Mouse (Mus musculus): ENCODE data around the gene Tbc1d10a.

Gene Tbc1d10a

GRCm38 (mm10) chr11:4215061-4215460 is 28.5 kb downstream of the Tbc1d10a start:
- DNase-seq (ENCODE audit: low spot score in 2 of 2) = no peak

GRCm38 (mm10) chr11:4216248-4217000 is 29.8 kb downstream of the Tbc1d10a start:
- DNase-seq (ENCODE audit: low spot score in 2 of 2) = no peak

- DNase-seq (ENCODE audit: low spot score in 2 of 2) = peak; percentile 83 to 87
Observed at GRCm38 (mm10) chr11:4217914-4218629, 31.5 kb downstream of the Tbc1d10a start, which contains the start of gene Castor1. TSS of gene Castor1 (plus strand) at chr11:4218225.

GRCm38 (mm10) chr11:4218637-4219036 is 32.0 kb downstream of the Tbc1d10a start:
- DNase-seq (ENCODE audit: low spot score in 2 of 2) = no peak

- peak in 1 of 2 experiments; percentile 39 for DNase-seq (ENCODE audit: low spot score in 2 of 2)
Observed at GRCm38 (mm10) chr11:4219317-4219751, 32.7 kb downstream of the Tbc1d10a start.

- no peak for DNase-seq (ENCODE audit: low spot score in 2 of 2)
Observed at GRCm38 (mm10) chr11:4219908-4220307, 33.3 kb downstream of the Tbc1d10a start.

GRCm38 (mm10) chr11:4220443-4221400 is 34.1 kb downstream of the Tbc1d10a start:
- peak; percentile 74 to 86 for DNase-seq (ENCODE audit: low spot score in 2 of 2)

- DNase-seq (ENCODE audit: low spot score in 2 of 2) = no peak
Observed at GRCm38 (mm10) chr11:4222046-4222950, 35.7 kb downstream of the Tbc1d10a start.

- no peak for DNase-seq (ENCODE audit: low spot score in 2 of 2)
Observed at GRCm38 (mm10) chr11:4223393-4224188, 37.0 kb downstream of the Tbc1d10a start.

GRCm38 (mm10) chr11:4224223-4224622 is 37.6 kb downstream of the Tbc1d10a start:
- no peak for DNase-seq (ENCODE audit: low spot score in 2 of 2)

- no peak for DNase-seq (ENCODE audit: low spot score in 2 of 2)
Observed at GRCm38 (mm10) chr11:4226569-4227325, 40.2 kb downstream of the Tbc1d10a start.

- no peak for DNase-seq (ENCODE audit: low spot score in 2 of 2)
Observed at GRCm38 (mm10) chr11:4228463-4228862, 41.9 kb downstream of the Tbc1d10a start.

- DNase-seq (ENCODE audit: low spot score in 2 of 2) = no peak
Observed at GRCm38 (mm10) chr11:4229841-4230240, 43.3 kb downstream of the Tbc1d10a start.

- no peak for DNase-seq (ENCODE audit: low spot score in 2 of 2)
Observed at GRCm38 (mm10) chr11:4231435-4231834, 44.8 kb downstream of the Tbc1d10a start.

GRCm38 (mm10) chr11:4232644-4233043 is 46.1 kb downstream of the Tbc1d10a start:
- DNase-seq (ENCODE audit: low spot score in 2 of 2) = peak; percentile 44 to 60

GRCm38 (mm10) chr11:4235052-4235655 is 48.6 kb downstream of the Tbc1d10a start:
- DNase-seq (ENCODE audit: low spot score in 2 of 2) = no peak

GRCm38 (mm10) chr11:4235665-4236545 is 49.3 kb downstream of the Tbc1d10a start, which contains the start of gene Osm:
TSS of gene Osm (plus strand) at chr11:4236420.
- peak; percentile 56 to 67 for DNase-seq (ENCODE audit: low spot score in 2 of 2)

Data from natural killer cell, adult 2 months (primary cell).